Mouse (Mus musculus) c-Kit-positive CD71-positive TER-119-negative erythroid progenitor cells, embryonic 14.5 days (primary cell): ENCODE results near the gene Rab27a.
"Not testable (repeated sequence)": the region's sequence is repeated elsewhere in the genome, so short reads cannot be mapped to it uniquely, and the experiment has no call there.

Source experiments
- DNase-seq: peaks from one replicate; pipeline ENCODE4 v3.0.0-alpha.2; 2013; ENCODE audit warnings: low read depth

The Rab27a gene

GRCm38 (mm10) chr9:73090121-73090520, 45.5 kb downstream of the Rab27a start:
- no peak for DNase-seq

- peak; percentile 40 for DNase-seq
Observed at GRCm38 (mm10) chr9:73091747-73092146, 47.1 kb downstream of the Rab27a start.

- DNase-seq = no peak
Observed at GRCm38 (mm10) chr9:73094580-73094979, 49.9 kb downstream of the Rab27a start.

- DNase-seq = no peak
Observed at GRCm38 (mm10) chr9:73097898-73098297, 53.2 kb downstream of the Rab27a start.

- no peak for DNase-seq
Observed at GRCm38 (mm10) chr9:73101536-73101935, 56.9 kb downstream of the Rab27a start, which contains the start of gene Khdc3. Gene Khdc3 (plus strand): TSS chr9:73101836.

GRCm38 (mm10) chr9:73102181-73102580, 57.5 kb downstream of the Rab27a start, which contains the start of gene Gm20509:
Gene Gm20509 (plus strand): TSS chr9:73102470.
- DNase-seq = no peak

- DNase-seq = no peak
Observed at GRCm38 (mm10) chr9:73103159-73103879, 58.7 kb downstream of the Rab27a start.

- no peak for DNase-seq
Observed at GRCm38 (mm10) chr9:73103880-73104198, 59.2 kb downstream of the Rab27a start.

GRCm38 (mm10) chr9:73105141-73105540, 60.5 kb downstream of the Rab27a start:
- DNase-seq = no peak

- no peak for DNase-seq
Observed at GRCm38 (mm10) chr9:73105771-73106170, 61.1 kb downstream of the Rab27a start.

- peak; percentile 84 for DNase-seq
Observed at GRCm38 (mm10) chr9:73112919-73113906, 68.6 kb downstream of the Rab27a start, which contains the start of gene Rsl24d1. Gene Rsl24d1 (plus strand): TSS chr9:73113426.

- not testable (repeated sequence) for DNase-seq
Observed at GRCm38 (mm10) chr9:73116704-73117103, 72.0 kb downstream of the Rab27a start.

- DNase-seq = no peak
Observed at GRCm38 (mm10) chr9:73118012-73118411, 73.4 kb downstream of the Rab27a start.

- no peak for DNase-seq
Observed at GRCm38 (mm10) chr9:73121735-73122134, 77.1 kb downstream of the Rab27a start.

GRCm38 (mm10) chr9:73125043-73125570, 80.5 kb downstream of the Rab27a start:
- no peak for DNase-seq

- DNase-seq = no peak
Observed at GRCm38 (mm10) chr9:73127457-73127856, 82.8 kb downstream of the Rab27a start.

- DNase-seq = no peak
Observed at GRCm38 (mm10) chr9:73129875-73130274, 85.2 kb downstream of the Rab27a start.

- DNase-seq = no peak
Observed at GRCm38 (mm10) chr9:73130529-73130928, 85.9 kb downstream of the Rab27a start.

- no peak for DNase-seq
Observed at GRCm38 (mm10) chr9:73137341-73137886, 92.8 kb downstream of the Rab27a start.
